Mouse (Mus musculus): ENCODE measurements around the gene Cyp4a10. TPM values are rescaled to one million over a fixed set of nuclear protein-coding genes. Genes with fewer than 3 reads are reported as not detected.
"Not testable (repeated sequence)": the region's sequence is repeated elsewhere in the genome, so short reads cannot be mapped to it uniquely, and the experiment has no call there.

Gene Cyp4a10
- total RNA-seq (2015; ENCODE audit: low replicate concordance) (not detected in 2 replicates), total RNA-seq (2017; ENCODE audit: low replicate concordance) (not detected in 2 replicates)

GRCm38 (mm10) chr4:115518000-115518399 is at the start of gene Cyp4a10:
Gene Cyp4a10, plus strand, starts transcription at chr4:115518264.
- not testable (repeated sequence) for ATAC-seq (replicated peaks; ENCODE audit: low FRiP score, poor library complexity, severe bottlenecking)

GRCm38 (mm10) chr4:115473585-115473984 is 44.5 kb upstream of the Cyp4a10 start:
- not testable (repeated sequence) for ATAC-seq (replicated peaks; ENCODE audit: low FRiP score, poor library complexity, severe bottlenecking)

- ATAC-seq (replicated peaks; ENCODE audit: low FRiP score, poor library complexity, severe bottlenecking): not testable (repeated sequence)
Observed at GRCm38 (mm10) chr4:115476051-115476450, 42.0 kb upstream of the Cyp4a10 start.

- ATAC-seq (replicated peaks; ENCODE audit: low FRiP score, poor library complexity, severe bottlenecking): no peak
Observed at GRCm38 (mm10) chr4:115481006-115481652, 36.9 kb upstream of the Cyp4a10 start.

- ATAC-seq (replicated peaks; ENCODE audit: low FRiP score, poor library complexity, severe bottlenecking): no peak
Observed at GRCm38 (mm10) chr4:115496001-115496400, 22.1 kb upstream of the Cyp4a10 start, which contains the start of gene Cyp4a14. Gene Cyp4a14, minus strand, starts transcription at chr4:115496142.

GRCm38 (mm10) chr4:115497466-115497865 is 20.6 kb upstream of the Cyp4a10 start:
- ATAC-seq (replicated peaks; ENCODE audit: low FRiP score, poor library complexity, severe bottlenecking): no peak

- not testable (repeated sequence) for ATAC-seq (replicated peaks; ENCODE audit: low FRiP score, poor library complexity, severe bottlenecking)
Observed at GRCm38 (mm10) chr4:115513964-115514363, 4.1 kb upstream of the Cyp4a10 start.

GRCm38 (mm10) chr4:115519444-115519843 is 1.4 kb downstream of the Cyp4a10 start:
- ATAC-seq (replicated peaks; ENCODE audit: low FRiP score, poor library complexity, severe bottlenecking): no peak

- no peak for ATAC-seq (replicated peaks; ENCODE audit: low FRiP score, poor library complexity, severe bottlenecking)
Observed at GRCm38 (mm10) chr4:115521766-115522165, 3.7 kb downstream of the Cyp4a10 start.

GRCm38 (mm10) chr4:115545101-115545500 is 27.0 kb downstream of the Cyp4a10 start:
- no peak for ATAC-seq (replicated peaks; ENCODE audit: low FRiP score, poor library complexity, severe bottlenecking)

GRCm38 (mm10) chr4:115546141-115546828 is 28.2 kb downstream of the Cyp4a10 start:
- ATAC-seq (replicated peaks; ENCODE audit: low FRiP score, poor library complexity, severe bottlenecking): no peak

GRCm38 (mm10) chr4:115552726-115553125 is 34.7 kb downstream of the Cyp4a10 start:
- no peak for ATAC-seq (replicated peaks; ENCODE audit: low FRiP score, poor library complexity, severe bottlenecking)

- ATAC-seq (replicated peaks; ENCODE audit: low FRiP score, poor library complexity, severe bottlenecking): no peak
Observed at GRCm38 (mm10) chr4:115555513-115555912, 37.4 kb downstream of the Cyp4a10 start.

- no peak for ATAC-seq (replicated peaks; ENCODE audit: low FRiP score, poor library complexity, severe bottlenecking)
Observed at GRCm38 (mm10) chr4:115557861-115558561, 39.9 kb downstream of the Cyp4a10 start.

GRCm38 (mm10) chr4:115561236-115561635 is 43.2 kb downstream of the Cyp4a10 start:
- not testable (repeated sequence) for ATAC-seq (replicated peaks; ENCODE audit: low FRiP score, poor library complexity, severe bottlenecking)

GRCm38 (mm10) chr4:115563401-115563800 is 45.3 kb downstream of the Cyp4a10 start, which contains the start of gene Cyp4a31:
Gene Cyp4a31, plus strand, starts transcription at chr4:115563649.
- ATAC-seq (replicated peaks; ENCODE audit: low FRiP score, poor library complexity, severe bottlenecking): no peak

GRCm38 (mm10) chr4:115564469-115565225 is 46.6 kb downstream of the Cyp4a10 start:
- ATAC-seq (replicated peaks; ENCODE audit: low FRiP score, poor library complexity, severe bottlenecking): not testable (repeated sequence)

GRCm38 (mm10) chr4:115575255-115575654 is 57.2 kb downstream of the Cyp4a10 start:
- ATAC-seq (replicated peaks; ENCODE audit: low FRiP score, poor library complexity, severe bottlenecking): no peak

GRCm38 (mm10) chr4:115575776-115576175 is 57.7 kb downstream of the Cyp4a10 start:
- no peak for ATAC-seq (replicated peaks; ENCODE audit: low FRiP score, poor library complexity, severe bottlenecking)

- peak; percentile 97 for ATAC-seq (replicated peaks; ENCODE audit: low FRiP score, poor library complexity, severe bottlenecking)
Observed at GRCm38 (mm10) chr4:115583036-115583435, 65.0 kb downstream of the Cyp4a10 start.
